Mouse (Mus musculus) mesoderm, embryonic 11.5 days (tissue): ENCODE data around the gene BC016579.

Experiments
- DNase-seq: peaks from one replicate; pipeline ENCODE4 v3.0.0-alpha.2; 2012; ENCODE audit warnings: low read depth, low spot score

Gene BC016579

GRCm38 (mm10) chr16:45641301-45641700 lies 12.6 kb downstream of the BC016579 start:
- DNase-seq: no peak

- DNase-seq: no peak
These were observed 13.7 kb downstream of the BC016579 start for GRCm38 (mm10) chr16:45640070-45640762.

GRCm38 (mm10) chr16:45635826-45636225 lies 18.0 kb downstream of the BC016579 start:
- no peak for DNase-seq

GRCm38 (mm10) chr16:45632420-45632819 lies 21.4 kb downstream of the BC016579 start:
- DNase-seq: no peak

- peak; percentile 76 for DNase-seq
These were observed 23.4 kb downstream of the BC016579 start for GRCm38 (mm10) chr16:45630347-45630960.

GRCm38 (mm10) chr16:45629497-45630105 lies 24.3 kb downstream of the BC016579 start:
- no peak for DNase-seq

GRCm38 (mm10) chr16:45625342-45625741 lies 28.5 kb downstream of the BC016579 start:
- no peak for DNase-seq

- no peak for DNase-seq
These were observed 29.1 kb downstream of the BC016579 start for GRCm38 (mm10) chr16:45624791-45625190.

GRCm38 (mm10) chr16:45623230-45623629 lies 30.6 kb downstream of the BC016579 start:
- no peak for DNase-seq

GRCm38 (mm10) chr16:45619751-45620375 lies 34.0 kb downstream of the BC016579 start:
- DNase-seq: no peak

GRCm38 (mm10) chr16:45615944-45616343 lies 37.9 kb downstream of the BC016579 start:
- DNase-seq: no peak

GRCm38 (mm10) chr16:45613247-45613646 lies 40.6 kb downstream of the BC016579 start:
- DNase-seq: no peak

- no peak for DNase-seq
These were observed 43.6 kb downstream of the BC016579 start, which contains the start of gene Gcsam for GRCm38 (mm10) chr16:45610267-45610666. Gene Gcsam (plus strand): TSS chr16:45610380.

- DNase-seq: no peak
These were observed 44.6 kb downstream of the BC016579 start for GRCm38 (mm10) chr16:45609300-45609699.

- DNase-seq: no peak
These were observed 45.4 kb downstream of the BC016579 start for GRCm38 (mm10) chr16:45608481-45608954.

- DNase-seq: no peak
These were observed 58.4 kb downstream of the BC016579 start for GRCm38 (mm10) chr16:45595494-45595893.

- DNase-seq: no peak
These were observed 60.2 kb downstream of the BC016579 start for GRCm38 (mm10) chr16:45593656-45594055.

- DNase-seq: peak; percentile 12
These were observed 71.4 kb downstream of the BC016579 start for GRCm38 (mm10) chr16:45582512-45582911.

GRCm38 (mm10) chr16:45579883-45580282 lies 74.0 kb downstream of the BC016579 start:
- DNase-seq: no peak
